Mouse (Mus musculus) G1E (cell line): ENCODE results near the gene Dalrd3.

Experiments
- CTCF ChIP-seq: IDR thresholded peaks from 2 replicates; pipeline ENCODE4 v1.5.1; 2012; ENCODE audit warnings: low read depth, low read length, inconsistent platforms, mixed read lengths
- GATA1 ChIP-seq: IDR thresholded peaks from 2 replicates; pipeline ENCODE4 v1.6.1; 2012; ENCODE audit warnings: borderline replicate concordance, low read length, inconsistent platforms, mixed read lengths

- no peak for TF ChIP-seq GATA1
- TF ChIP-seq CTCF: no peak
These were observed 22.8 kb upstream of the Dalrd3 start for GRCm38 (mm10) chr9:108546875-108547274.
